Mouse (Mus musculus) heart, postnatal 0 days (tissue): ENCODE data around the gene Psmd11. TPM values are rescaled to one million over a fixed set of nuclear protein-coding genes. Genes with fewer than 3 reads are reported as not detected.

ENCODE experiments used
- ATAC-seq: fragments of 200-750 bp; cut with Nextera tagmentation; 2 replicates; pipeline ENCODE4 v1.8.0; 2017; ENCODE audit warnings: low read depth, moderate number of reproducible peaks, moderate library complexity; ENCODE audit not compliant: insufficient read depth
- DNase-seq: peaks from one replicate; pipeline ENCODE4 v3.0.0-alpha.2; 2016; ENCODE audit warnings: low spot score
- H3K27ac ChIP-seq: fragments of 300-500 bp; sonication (generic); 2 replicates; pipeline ENCODE4 v1.5.1; 2014; ENCODE audit warnings: low read depth, mild to moderate bottlenecking
- H3K27me3 ChIP-seq: fragments of 300-500 bp; sonication (generic); 2 replicates; pipeline ENCODE4 v1.6.1; 2014; ENCODE audit warnings: low read length, mixed read lengths; ENCODE audit not compliant: control insufficient read depth, insufficient read depth
- H3K36me3 ChIP-seq: fragments of 300-500 bp; sonication (generic); replicated peaks from 2 replicates; pipeline ENCODE4 v1.6.1; 2014; ENCODE audit warnings: low read length, mixed read lengths; ENCODE audit not compliant: control insufficient read depth, insufficient read depth
- H3K4me1 ChIP-seq: fragments of 300-500 bp; sonication (generic); 2 replicates; pipeline ENCODE4 v1.6.1; 2014; ENCODE audit warnings: antibody characterized with exemption; ENCODE audit not compliant: control insufficient read depth, insufficient read depth
- H3K4me2 ChIP-seq: fragments of 300-500 bp; sonication (generic); 2 replicates; pipeline ENCODE4 v1.6.1; 2014; ENCODE audit warnings: low read depth, mild to moderate bottlenecking, low read length, moderate library complexity
- H3K4me3 ChIP-seq: fragments of 300-500 bp; sonication (generic); 2 replicates; pipeline ENCODE4 v1.5.1; 2014; ENCODE audit warnings: low read depth, low read length
- H3K9ac ChIP-seq: fragments of 300-500 bp; sonication (generic); replicated peaks from 2 replicates; pipeline ENCODE4 v1.6.1; 2014; ENCODE audit warnings: low read depth, low read length, mixed read lengths
- H3K9me3 ChIP-seq: fragments of 300-500 bp; sonication (generic); replicated peaks from 2 replicates; pipeline ENCODE4 v1.6.1; 2016; ENCODE audit warnings: low read length; ENCODE audit not compliant: control insufficient read depth
- CTCF ChIP-seq: IDR thresholded peaks from 2 replicates; pipeline ENCODE4 v1.5.1; 2016; ENCODE audit warnings: antibody characterized with exemption, control low read depth, low read depth
- EP300 ChIP-seq: IDR thresholded peaks from 2 replicates; pipeline ENCODE4 v1.6.1; 2016; ENCODE audit warnings: antibody characterized with exemption, low read depth
- WGBS: fragments of 180-500 bp; shearing (Covaris S2); extraction: QIAGEN DNeasy Blood & Tissue Kit; methylation state at CpG from one replicate; pipeline ENCODE4 v1.1.7; 2014; 5-methylcytosine and 5-hydroxymethylcytosine counted together
- polyA plus RNA-seq: library from polyadenylated mRNA; unstranded; fragments of >200 nt; fragmentation: Nextera tagmentation; extraction: Ambion mirVana; gene quantifications from 2 replicates; pipeline ENCODE4 v1.2.1, GENCODE M21; 2015
- total RNA-seq: library from RNA; depleted of rRNA; stranded (reverse); fragments of >200 nt; gene quantifications from 2 replicates; pipeline ENCODE4 v1.2.3, GENCODE M21; 2014; ENCODE audit warnings: low replicate concordance

Psmd11 gene
- total and polyA plus RNA-seq, 2 experiments from 2014 or later = 36.0 to 187 TPM

- Histone ChIP-seq H3K9ac (no peak overlapping the region), H3K36me3 (no peaks in the 10 kb centered on the region), H3K4me3 (no peak overlapping the region), H3K27ac (no peak overlapping the region; the same call in 1 of the 2 replicates), H3K4me1 (peaks cover 18% of the 10 kb centered on the region), H3K9me3 (no peaks in the 10 kb centered on the region), H3K27me3 (no peaks in the 10 kb centered on the region), H3K4me2 (no peak overlapping the region)
- WGBS = 39% methylated on average over 5 of the region's 5 CpGs
- DNase-seq (no peak), ATAC-seq (no peak)
- TF ChIP-seq CTCF (no peak), EP300 (no peak)
Measured at GRCm38 (mm10) chr11:80489882-80490196, 61.4 kb downstream of the Psmd11 start.

- H3K27me3 ChIP-seq = no peaks in the 10 kb centered on the region
- H3K4me3 ChIP-seq = no peak overlapping the region
- no peak for TF ChIP-seq CTCF
- TF ChIP-seq EP300 = no peak
- ATAC-seq (no peak), DNase-seq (no peak)
- H3K4me2 ChIP-seq = no peak overlapping the region
- H3K36me3 ChIP-seq = no peaks in the 10 kb centered on the region
- H3K27ac ChIP-seq = no peak overlapping the region
- no peaks in the 10 kb centered on the region for H3K9me3 ChIP-seq
- peaks cover 11% of the 10 kb centered on the region; the same call in 1 of the 2 replicates for H3K4me1 ChIP-seq
- 56% methylated on average over 10 of the region's 10 CpGs for WGBS
- no peak overlapping the region for H3K9ac ChIP-seq
Measured at GRCm38 (mm10) chr11:80490831-80491230, 62.4 kb downstream of the Psmd11 start.

GRCm38 (mm10) chr11:80493186-80493585, 64.8 kb downstream of the Psmd11 start:
- no peaks in the 10 kb centered on the region for H3K27me3 ChIP-seq
- TF ChIP-seq EP300 (no peak), CTCF (no peak)
- no peak for DNase-seq
- WGBS = 81% methylated on average over 5 of the region's 5 CpGs
- no peak overlapping the region for H3K4me2 ChIP-seq
- no peak overlapping the region for H3K9ac ChIP-seq
- peaks cover 13% of the 10 kb centered on the region for H3K4me1 ChIP-seq
- H3K36me3 ChIP-seq = no peaks in the 10 kb centered on the region
- no peak overlapping the region for H3K4me3 ChIP-seq
- H3K9me3 ChIP-seq = no peaks in the 10 kb centered on the region
- no peak for ATAC-seq
- no peak overlapping the region for H3K27ac ChIP-seq

- TF ChIP-seq EP300 = no peak
- TF ChIP-seq CTCF = no peak
- no peak overlapping the region for H3K4me3 ChIP-seq
- H3K9me3 ChIP-seq = no peaks in the 10 kb centered on the region
- no peak overlapping the region for H3K4me2 ChIP-seq
- H3K9ac ChIP-seq = no peak overlapping the region
- ATAC-seq (no peak), DNase-seq (no peak)
- H3K27me3 ChIP-seq = no peaks in the 10 kb centered on the region
- H3K36me3 ChIP-seq = no peaks in the 10 kb centered on the region
- WGBS = 91% methylated on average over 9 of the region's 9 CpGs
- H3K27ac ChIP-seq = no peak overlapping the region
- H3K4me1 ChIP-seq = peaks cover 20% of the 10 kb centered on the region
Measured at GRCm38 (mm10) chr11:80494852-80495251, 66.4 kb downstream of the Psmd11 start.

GRCm38 (mm10) chr11:80495972-80496371, 67.6 kb downstream of the Psmd11 start:
- no peak for DNase-seq
- Histone ChIP-seq H3K27ac (no peak overlapping the region), H3K4me1 (peaks cover 20% of the 10 kb centered on the region), H3K27me3 (no peaks in the 10 kb centered on the region), H3K4me2 (no peak overlapping the region), H3K36me3 (no peaks in the 10 kb centered on the region), H3K9me3 (no peaks in the 10 kb centered on the region), H3K4me3 (no peak overlapping the region), H3K9ac (no peak overlapping the region)
- no peak for ATAC-seq
- no peak for TF ChIP-seq CTCF
- TF ChIP-seq EP300 = no peak
- 85% methylated on average over 6 of the region's 6 CpGs for WGBS

- peaks cover 20% of the 10 kb centered on the region for H3K4me1 ChIP-seq
- WGBS = 100% methylated on average over 1 of the region's 1 CpGs
- H3K9me3 ChIP-seq = no peaks in the 10 kb centered on the region
- H3K4me2 ChIP-seq = no peak overlapping the region
- H3K27ac ChIP-seq = no peak overlapping the region
- DNase-seq (no peak), ATAC-seq (no peak)
- H3K4me3 ChIP-seq = no peak overlapping the region
- H3K9ac ChIP-seq = no peak overlapping the region
- H3K36me3 ChIP-seq = no peaks in the 10 kb centered on the region
- H3K27me3 ChIP-seq = no peaks in the 10 kb centered on the region
- no peak for TF ChIP-seq EP300
Measured at GRCm38 (mm10) chr11:80496640-80497039, 68.2 kb downstream of the Psmd11 start.
